Mouse (Mus musculus) brain, embryonic 14.5 days (tissue): Measurements from ENCODE around the gene Cdc42bpg. TPM values are rescaled to one million over a fixed set of nuclear protein-coding genes. Genes with fewer than 3 reads are reported as not detected.

Source experiments
- DNase-seq: peaks from one replicate; pipeline ENCODE4 v3.0.0-alpha.2; 2011; ENCODE audit warnings: low read depth
- CTCF ChIP-seq: fragments of 200-500 bp; IDR thresholded peaks from 2 replicates; pipeline ENCODE4 v1.5.1; 2012; ENCODE audit warnings: inconsistent platforms, mild to moderate bottlenecking, moderate library complexity, borderline replicate concordance; ENCODE audit not compliant: insufficient read depth, insufficient read length; ENCODE audit errors: extremely low read depth
- POLR2A ChIP-seq: fragments of 200-500 bp; IDR thresholded peaks from 2 replicates; pipeline ENCODE4 v1.6.1; 2012; ENCODE audit warnings: mild to moderate bottlenecking, inconsistent platforms, borderline replicate concordance; ENCODE audit not compliant: poor library complexity, insufficient read depth, insufficient read length, severe bottlenecking; ENCODE audit errors: extremely low read depth
- polyA plus RNA-seq: library from polyadenylated mRNA; depleted of rRNA; stranded (reverse); fragments of >200 nt; gene quantifications from 2 replicates; pipeline ENCODE4 v1.2.3, GENCODE M21; 2012

Cdc42bpg gene
- polyA plus RNA-seq, 1 experiment = 6.5 TPM

- DNase-seq = no peak
- TF ChIP-seq CTCF (no peak), POLR2A (no peak)
These were observed 15.7 kb downstream of the Cdc42bpg start for GRCm38 (mm10) chr19:6321786-6322621.

GRCm38 (mm10) chr19:6324751-6325150, 18.5 kb downstream of the Cdc42bpg start:
- DNase-seq = no peak
- TF ChIP-seq POLR2A (no peak), CTCF (no peak)

- DNase-seq = no peak
- TF ChIP-seq POLR2A (no peak), CTCF (no peak)
These were observed 24.9 kb downstream of the Cdc42bpg start for GRCm38 (mm10) chr19:6331178-6331577.

- peak; percentile 81 for TF ChIP-seq CTCF
- TF ChIP-seq POLR2A = no peak
These were observed 25.7 kb downstream of the Cdc42bpg start for GRCm38 (mm10) chr19:6331719-6332516.

GRCm38 (mm10) chr19:6333761-6334595, 27.7 kb downstream of the Cdc42bpg start:
- no peak for DNase-seq
- no peak for TF ChIP-seq CTCF
- TF ChIP-seq POLR2A = no peak

More at GRCm38 (mm10) chr19:6331719-6332516, 25.7 kb downstream of the Cdc42bpg start:
- DNase-seq = peak; percentile 89

GRCm38 (mm10) chr19:6334673-6335457, 28.6 kb downstream of the Cdc42bpg start, which contains the start of gene Men1:
Men1 (plus strand) TSS chr19:6334979.
- TF ChIP-seq CTCF (peak; percentile 37; the same call in 1 of the 2 replicates), POLR2A (peak; percentile 68; the same call in 1 of the 2 replicates)

GRCm38 (mm10) chr19:6335458-6335827, 29.2 kb downstream of the Cdc42bpg start:
- TF ChIP-seq POLR2A (no peak), CTCF (no peak)
- DNase-seq = peak; percentile 13

More at GRCm38 (mm10) chr19:6334673-6335457, 28.6 kb downstream of the Cdc42bpg start, which contains the start of gene Men1:
- DNase-seq = peak; percentile 100

GRCm38 (mm10) chr19:6336920-6337319, 30.7 kb downstream of the Cdc42bpg start:
- DNase-seq = no peak
- no peak for TF ChIP-seq POLR2A
- no peak for TF ChIP-seq CTCF

GRCm38 (mm10) chr19:6338171-6338570, 31.9 kb downstream of the Cdc42bpg start:
- TF ChIP-seq CTCF (no peak), POLR2A (no peak)
- DNase-seq = no peak

- DNase-seq = no peak
- TF ChIP-seq POLR2A (no peak), CTCF (no peak)
These were observed 32.5 kb downstream of the Cdc42bpg start for GRCm38 (mm10) chr19:6338716-6339115.
